Mouse (Mus musculus): ENCODE data around the gene Suclg2. TPM values are rescaled to one million over a fixed set of nuclear protein-coding genes. Genes with fewer than 3 reads are reported as not detected.

The Suclg2 gene
- polyA plus RNA-seq, 1 experiment from 2014 or later, result 56.5 TPM

- no peak overlapping the region for H3K9ac ChIP-seq (ENCODE audit: low read length)
- no peak overlapping the region for H3K4me3 ChIP-seq (ENCODE audit: low read depth, low read length)
- no peak overlapping the region for H3K4me2 ChIP-seq (ENCODE audit: low read depth, severe bottlenecking)
- no peaks in the 10 kb centered on the region for H3K27me3 ChIP-seq (ENCODE audit: control insufficient read depth, insufficient read depth, low read length)
- no peaks in the 10 kb centered on the region for H3K36me3 ChIP-seq (ENCODE audit: control insufficient read depth, insufficient read depth, low read length)
- WGBS, result 91% methylated on average over 6 of the region's 6 CpGs
- no peak for DNase-seq (ENCODE audit: low spot score)
- H3K27ac ChIP-seq (replicated peaks; ENCODE audit: low read depth, low read length), result no peak overlapping the region
- no peak for ATAC-seq (ENCODE audit: insufficient number of reproducible peaks, low FRiP score, low TSS enrichment, low read depth)
- no peaks in the 10 kb centered on the region for H3K9me3 ChIP-seq (ENCODE audit: control insufficient read depth, low read length)
- H3K4me1 ChIP-seq (ENCODE audit: control insufficient read depth, insufficient read depth, low read length), result no peaks in the 10 kb centered on the region
Measured at GRCm38 (mm10) chr6:95556320-95556719, 162.3 kb downstream of the Suclg2 start.

GRCm38 (mm10) chr6:95552339-95552950 lies 166.2 kb downstream of the Suclg2 start:
- Histone ChIP-seq H3K9ac (ENCODE audit: low read length) (no peak overlapping the region), H3K4me1 (ENCODE audit: control insufficient read depth, insufficient read depth, low read length) (peaks cover 3% of the 10 kb centered on the region; the same call in 1 of the 2 replicates), H3K4me3 (ENCODE audit: low read depth, low read length) (no peak overlapping the region), H3K9me3 (ENCODE audit: control insufficient read depth, low read length) (no peaks in the 10 kb centered on the region), H3K36me3 (ENCODE audit: control insufficient read depth, insufficient read depth, low read length) (no peaks in the 10 kb centered on the region), H3K4me2 (ENCODE audit: low read depth, severe bottlenecking) (no peak overlapping the region), H3K27me3 (ENCODE audit: control insufficient read depth, insufficient read depth, low read length) (no peaks in the 10 kb centered on the region), H3K27ac (replicated peaks; ENCODE audit: low read depth, low read length) (no peak overlapping the region)
- 73% methylated on average over 6 of the region's 6 CpGs for WGBS
- no peak for DNase-seq (ENCODE audit: low spot score)
- no peak for ATAC-seq (ENCODE audit: insufficient number of reproducible peaks, low FRiP score, low TSS enrichment, low read depth)

GRCm38 (mm10) chr6:95551000-95551399 lies 167.6 kb downstream of the Suclg2 start:
- H3K9ac ChIP-seq (ENCODE audit: low read length), result no peak overlapping the region
- no peak for ATAC-seq (ENCODE audit: insufficient number of reproducible peaks, low FRiP score, low TSS enrichment, low read depth)
- H3K27ac ChIP-seq (replicated peaks; ENCODE audit: low read depth, low read length), result no peak overlapping the region
- WGBS, result 53% methylated on average over 4 of the region's 4 CpGs
- no peak for DNase-seq (ENCODE audit: low spot score)
- peaks cover 3% of the 10 kb centered on the region; the same call in 1 of the 2 replicates for H3K4me1 ChIP-seq (ENCODE audit: control insufficient read depth, insufficient read depth, low read length)
- H3K4me3 ChIP-seq (ENCODE audit: low read depth, low read length), result no peak overlapping the region
- H3K9me3 ChIP-seq (ENCODE audit: control insufficient read depth, low read length), result no peaks in the 10 kb centered on the region
- no peaks in the 10 kb centered on the region for H3K27me3 ChIP-seq (ENCODE audit: control insufficient read depth, insufficient read depth, low read length)
- H3K4me2 ChIP-seq (ENCODE audit: low read depth, severe bottlenecking), result no peak overlapping the region
- no peaks in the 10 kb centered on the region for H3K36me3 ChIP-seq (ENCODE audit: control insufficient read depth, insufficient read depth, low read length)

GRCm38 (mm10) chr6:95546189-95546832 lies 172.3 kb downstream of the Suclg2 start:
- DNase-seq (ENCODE audit: low spot score), result no peak
- no peak for ATAC-seq (ENCODE audit: insufficient number of reproducible peaks, low FRiP score, low TSS enrichment, low read depth)
- Histone ChIP-seq H3K9ac (ENCODE audit: low read length) (no peak overlapping the region), H3K4me3 (ENCODE audit: low read depth, low read length) (no peak overlapping the region), H3K36me3 (ENCODE audit: control insufficient read depth, insufficient read depth, low read length) (no peaks in the 10 kb centered on the region), H3K9me3 (ENCODE audit: control insufficient read depth, low read length) (no peaks in the 10 kb centered on the region), H3K4me2 (ENCODE audit: low read depth, severe bottlenecking) (no peak overlapping the region), H3K4me1 (ENCODE audit: control insufficient read depth, insufficient read depth, low read length) (peaks cover 3% of the 10 kb centered on the region; the same call in 1 of the 2 replicates), H3K27me3 (ENCODE audit: control insufficient read depth, insufficient read depth, low read length) (no peaks in the 10 kb centered on the region), H3K27ac (replicated peaks; ENCODE audit: low read depth, low read length) (no peak overlapping the region)
- WGBS, result 85% methylated on average over 7 of the region's 7 CpGs

- Histone ChIP-seq H3K9me3 (ENCODE audit: control insufficient read depth, low read length) (no peaks in the 10 kb centered on the region), H3K4me2 (ENCODE audit: low read depth, severe bottlenecking) (no peak overlapping the region), H3K36me3 (ENCODE audit: control insufficient read depth, insufficient read depth, low read length) (no peaks in the 10 kb centered on the region), H3K27me3 (ENCODE audit: control insufficient read depth, insufficient read depth, low read length) (no peaks in the 10 kb centered on the region), H3K27ac (replicated peaks; ENCODE audit: low read depth, low read length) (no peak overlapping the region), H3K4me3 (ENCODE audit: low read depth, low read length) (no peak overlapping the region), H3K4me1 (ENCODE audit: control insufficient read depth, insufficient read depth, low read length) (no peaks in the 10 kb centered on the region), H3K9ac (ENCODE audit: low read length) (no peak overlapping the region)
- no peak for DNase-seq (ENCODE audit: low spot score)
- no peak for ATAC-seq (ENCODE audit: insufficient number of reproducible peaks, low FRiP score, low TSS enrichment, low read depth)
Measured at GRCm38 (mm10) chr6:95545714-95546113, 172.9 kb downstream of the Suclg2 start.

GRCm38 (mm10) chr6:95545296-95545695 lies 173.3 kb downstream of the Suclg2 start:
- no peak for ATAC-seq (ENCODE audit: insufficient number of reproducible peaks, low FRiP score, low TSS enrichment, low read depth)
- Histone ChIP-seq H3K4me3 (ENCODE audit: low read depth, low read length) (no peak overlapping the region), H3K9me3 (ENCODE audit: control insufficient read depth, low read length) (no peaks in the 10 kb centered on the region), H3K4me1 (ENCODE audit: control insufficient read depth, insufficient read depth, low read length) (no peaks in the 10 kb centered on the region), H3K27ac (replicated peaks; ENCODE audit: low read depth, low read length) (no peak overlapping the region), H3K4me2 (ENCODE audit: low read depth, severe bottlenecking) (no peak overlapping the region), H3K36me3 (ENCODE audit: control insufficient read depth, insufficient read depth, low read length) (no peaks in the 10 kb centered on the region), H3K9ac (ENCODE audit: low read length) (no peak overlapping the region), H3K27me3 (ENCODE audit: control insufficient read depth, insufficient read depth, low read length) (no peaks in the 10 kb centered on the region)
- no peak for DNase-seq (ENCODE audit: low spot score)
- 90% methylated on average over 3 of the region's 3 CpGs for whole genome bisulfite sequencing

GRCm38 (mm10) chr6:95535191-95535590 lies 183.4 kb downstream of the Suclg2 start:
- no peaks in the 10 kb centered on the region for H3K36me3 ChIP-seq (ENCODE audit: control insufficient read depth, insufficient read depth, low read length)
- H3K9ac ChIP-seq (ENCODE audit: low read length), result no peak overlapping the region
- H3K27ac ChIP-seq (replicated peaks; ENCODE audit: low read depth, low read length), result no peak overlapping the region
- no peaks in the 10 kb centered on the region for H3K4me1 ChIP-seq (ENCODE audit: control insufficient read depth, insufficient read depth, low read length)
- DNase-seq (ENCODE audit: low spot score), result no peak
- H3K4me2 ChIP-seq (ENCODE audit: low read depth, severe bottlenecking), result no peak overlapping the region
- WGBS, result 82% methylated on average over 3 of the region's 3 CpGs
- ATAC-seq (ENCODE audit: insufficient number of reproducible peaks, low FRiP score, low TSS enrichment, low read depth), result no peak
- H3K4me3 ChIP-seq (ENCODE audit: low read depth, low read length), result no peak overlapping the region
- no peaks in the 10 kb centered on the region for H3K9me3 ChIP-seq (ENCODE audit: control insufficient read depth, low read length)
- H3K27me3 ChIP-seq (ENCODE audit: control insufficient read depth, insufficient read depth, low read length), result no peaks in the 10 kb centered on the region

GRCm38 (mm10) chr6:95519846-95520245 lies 198.8 kb downstream of the Suclg2 start:
- H3K36me3 ChIP-seq (ENCODE audit: control insufficient read depth, insufficient read depth, low read length), result no peaks in the 10 kb centered on the region
- no peak overlapping the region for H3K27ac ChIP-seq (replicated peaks; ENCODE audit: low read depth, low read length)
- DNase-seq (ENCODE audit: low spot score) (no peak), ATAC-seq (ENCODE audit: insufficient number of reproducible peaks, low FRiP score, low TSS enrichment, low read depth) (no peak)
- H3K9me3 ChIP-seq (ENCODE audit: control insufficient read depth, low read length), result no peaks in the 10 kb centered on the region
- 40% methylated on average over 2 of the region's 2 CpGs for WGBS
- no peak overlapping the region for H3K9ac ChIP-seq (ENCODE audit: low read length)
- H3K4me2 ChIP-seq (ENCODE audit: low read depth, severe bottlenecking), result no peak overlapping the region
- H3K27me3 ChIP-seq (ENCODE audit: control insufficient read depth, insufficient read depth, low read length), result no peaks in the 10 kb centered on the region
- no peak overlapping the region for H3K4me3 ChIP-seq (ENCODE audit: low read depth, low read length)
- no peaks in the 10 kb centered on the region for H3K4me1 ChIP-seq (ENCODE audit: control insufficient read depth, insufficient read depth, low read length)

- Histone ChIP-seq H3K27me3 (ENCODE audit: control insufficient read depth, insufficient read depth, low read length) (no peaks in the 10 kb centered on the region), H3K4me2 (ENCODE audit: low read depth, severe bottlenecking) (no peak overlapping the region), H3K4me3 (ENCODE audit: low read depth, low read length) (no peak overlapping the region), H3K9me3 (ENCODE audit: control insufficient read depth, low read length) (no peaks in the 10 kb centered on the region), H3K9ac (ENCODE audit: low read length) (no peak overlapping the region), H3K27ac (replicated peaks; ENCODE audit: low read depth, low read length) (no peak overlapping the region), H3K4me1 (ENCODE audit: control insufficient read depth, insufficient read depth, low read length) (no peaks in the 10 kb centered on the region), H3K36me3 (ENCODE audit: control insufficient read depth, insufficient read depth, low read length) (no peaks in the 10 kb centered on the region)
- 91% methylated on average over 2 of the region's 2 CpGs for WGBS
- ATAC-seq (ENCODE audit: insufficient number of reproducible peaks, low FRiP score, low TSS enrichment, low read depth) (no peak), DNase-seq (ENCODE audit: low spot score) (no peak)
Measured at GRCm38 (mm10) chr6:95518406-95518805, 200.2 kb downstream of the Suclg2 start.
